ENCODE assay signal across 16 mouse cellular contexts in the genomic region with DNA sequence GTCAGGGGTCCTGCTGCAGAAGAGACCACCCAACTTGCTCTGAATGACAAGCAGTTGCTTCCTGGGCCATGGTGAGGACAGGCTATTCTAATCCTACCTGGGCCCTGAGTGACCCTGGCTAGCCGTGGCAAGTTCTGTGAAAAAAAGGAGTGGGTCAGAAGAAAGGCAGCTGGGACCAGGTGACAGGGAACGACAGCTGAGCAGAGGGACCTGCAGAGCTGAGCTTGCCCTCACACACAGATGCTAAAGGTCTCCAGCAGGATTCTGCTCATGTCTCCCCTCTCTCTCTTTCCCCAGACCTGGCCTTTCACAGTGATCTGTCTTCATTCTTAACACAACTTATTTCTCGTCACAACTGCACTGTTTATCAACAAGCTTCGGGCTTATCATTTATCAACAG.
"Had no signal": no experiment of that assay in that cellular context is flagged by ENCODE, and none has a peak within 500 bp of the region (broad histone marks: within the 10 kb centered on the region; RNA-seq: fewer than 3 reads in every experiment).

No protein-coding gene starts in this region.

- H3K4me2 ChIP-seq: neural tube, embryonic 13.5 days; neural tube, embryonic 15.5 days; stomach, embryonic 15.5 days had no signal

- H3K27me3 ChIP-seq: neural tube, embryonic 13.5 days; neural tube, embryonic 15.5 days; stomach, embryonic 15.5 days had no signal

- DNase-seq: retina, postnatal 1 day; right cerebral cortex, adult 18-20 months; right cerebral cortex, postnatal 14 days; right cerebral cortex, postnatal 25 days; right cerebral cortex, postnatal 4 days; spleen, adult 18-20 months; thymus, adult 18-20 months; thymus, adult 2 months; thymus, postnatal 14 days; thymus, postnatal 25 days; thymus, postnatal 36 days; thymus, postnatal 4 days had no signal

- H3K27ac ChIP-seq: neural tube, embryonic 13.5 days; neural tube, embryonic 15.5 days; stomach, embryonic 15.5 days; stomach, postnatal 0 days had no signal

- H3K36me3 ChIP-seq: neural tube, embryonic 13.5 days; neural tube, embryonic 15.5 days; stomach, embryonic 15.5 days had no signal

- H3K4me1 ChIP-seq: neural tube, embryonic 13.5 days; neural tube, embryonic 15.5 days; stomach, embryonic 15.5 days had no signal

- H3K9ac ChIP-seq: neural tube, embryonic 13.5 days; neural tube, embryonic 15.5 days; stomach, embryonic 15.5 days had no signal

- H3K4me3 ChIP-seq: neural tube, embryonic 13.5 days; neural tube, embryonic 15.5 days; stomach, embryonic 15.5 days had no signal

- H3K9me3 ChIP-seq: neural tube, embryonic 13.5 days; neural tube, embryonic 15.5 days; stomach, embryonic 15.5 days had no signal
